Mouse (Mus musculus) gastrocnemius, adult 2 months (tissue): ENCODE results near the gene 4930467E23Rik. TPM values are rescaled to one million over a fixed set of nuclear protein-coding genes. Genes with fewer than 3 reads are reported as not detected.
"Not testable (repeated sequence)": the region's sequence is repeated elsewhere in the genome, so short reads cannot be mapped to it uniquely, and the experiment has no call there.

Source experiments
- DNase-seq: peaks from one replicate; pipeline ENCODE4 v3.0.0; 2022
- H3K27ac ChIP-seq: fragments of 200-600 bp; 2 replicates; pipeline ENCODE4 v1.8.1; 2022; ENCODE audit warnings: mild to moderate bottlenecking
- H3K4me3 ChIP-seq: fragments of 200-600 bp; 2 replicates; pipeline ENCODE4 v1.8.1; 2022; ENCODE audit warnings: mild to moderate bottlenecking, moderate library complexity
- CTCF ChIP-seq: fragments of 200-600 bp; IDR thresholded peaks from 2 replicates; pipeline ENCODE4 v1.8.1; 2022; ENCODE audit warnings: antibody characterized with exemption, mild to moderate bottlenecking, moderate library complexity
- intact Hi-C: fragments of 180-260 bp; cut with DNase I; formaldehyde crosslinking; loops from one replicate; pipeline ENCODE4 v1.15.1; 2025
- long read RNA-seq, 2 experiments: library from polyadenylated mRNA; stranded (forward); transcript quantifications; one replicate each; pipeline ENCODE4 v2.0.0; 2021
- total RNA-seq, 2 experiments: library from RNA; stranded (reverse); gene quantifications; 2 replicates each; pipeline ENCODE4 v1.2.3; 2021

The 4930467E23Rik gene
- total RNA-seq: under 1 TPM in 1 of 2 experiments, not detected in 1; 0.98 TPM
- long read RNA-seq, experiment 1: 0 reads
- long read RNA-seq, experiment 2: 0 reads

DNA sequence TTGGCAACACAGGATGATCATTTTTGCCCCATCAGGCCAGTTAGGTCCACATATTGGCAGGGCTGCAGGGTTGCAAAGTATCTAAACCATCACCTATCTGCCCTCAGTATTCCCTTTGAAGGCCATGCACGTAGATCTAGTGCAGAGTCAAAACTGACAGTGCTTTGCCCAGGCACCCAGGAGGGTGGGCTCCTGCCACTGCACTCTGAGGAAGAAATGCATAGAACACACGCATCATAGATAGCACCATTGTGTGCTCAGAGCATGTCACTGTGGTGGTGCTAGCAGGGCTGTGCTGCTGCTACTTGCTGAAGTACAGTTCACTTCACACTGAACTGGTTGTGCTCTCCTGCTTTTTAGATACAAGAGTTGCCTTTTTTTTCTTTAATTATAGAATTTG is at the start of gene 4930467E23Rik:
TSS of gene 4930467E23Rik (plus strand) at position 301 of the 400 bp plus-strand sequence.
- intact Hi-C loops, DNase-seq, H3K27ac ChIP-seq, H3K4me3 ChIP-seq: not testable (repeated sequence)

DNA sequence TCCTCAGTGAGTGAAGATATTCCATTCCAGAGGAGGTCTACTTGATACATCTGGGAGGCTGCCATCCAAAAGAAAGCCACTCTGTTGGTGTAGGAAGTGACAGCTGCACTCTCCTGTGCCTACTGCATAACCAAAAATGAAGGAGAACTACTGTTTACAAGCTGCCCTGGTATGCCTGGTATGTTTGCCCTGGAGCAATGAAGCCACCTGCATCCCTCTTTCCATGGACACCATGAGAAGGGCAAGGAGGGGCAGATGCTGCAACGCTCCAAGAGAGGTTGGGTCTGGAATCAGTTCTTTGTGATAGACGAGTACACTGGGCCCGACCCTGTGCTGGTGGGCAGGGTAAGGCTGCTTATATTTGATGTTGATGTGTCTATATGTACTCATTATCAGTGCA is 47.1 kb upstream of the 4930467E23Rik start:
- intact Hi-C loops, H3K4me3 ChIP-seq, DNase-seq, H3K27ac ChIP-seq: not testable (repeated sequence)

DNA sequence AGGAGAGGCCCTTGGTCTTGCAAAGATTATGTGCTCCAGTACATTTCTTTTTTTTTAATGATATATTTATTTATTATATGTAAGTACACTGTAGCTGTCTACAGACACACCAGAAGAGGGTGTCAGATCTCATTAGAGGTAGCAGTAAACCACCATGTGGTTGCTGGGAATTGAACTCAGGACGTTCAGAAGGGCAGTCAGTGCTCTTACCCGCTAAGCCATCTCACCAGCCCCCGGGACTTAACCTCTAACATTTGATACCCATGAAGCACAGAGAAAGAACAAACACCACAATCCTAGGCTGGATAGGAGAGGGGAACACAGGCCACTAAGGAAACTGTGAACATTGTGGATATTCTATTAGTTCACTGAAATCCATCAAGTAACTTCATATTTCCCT is 43.9 kb upstream of the 4930467E23Rik start:
- H3K4me3 ChIP-seq, DNase-seq, H3K27ac ChIP-seq, intact Hi-C loops: not testable (repeated sequence)

DNA sequence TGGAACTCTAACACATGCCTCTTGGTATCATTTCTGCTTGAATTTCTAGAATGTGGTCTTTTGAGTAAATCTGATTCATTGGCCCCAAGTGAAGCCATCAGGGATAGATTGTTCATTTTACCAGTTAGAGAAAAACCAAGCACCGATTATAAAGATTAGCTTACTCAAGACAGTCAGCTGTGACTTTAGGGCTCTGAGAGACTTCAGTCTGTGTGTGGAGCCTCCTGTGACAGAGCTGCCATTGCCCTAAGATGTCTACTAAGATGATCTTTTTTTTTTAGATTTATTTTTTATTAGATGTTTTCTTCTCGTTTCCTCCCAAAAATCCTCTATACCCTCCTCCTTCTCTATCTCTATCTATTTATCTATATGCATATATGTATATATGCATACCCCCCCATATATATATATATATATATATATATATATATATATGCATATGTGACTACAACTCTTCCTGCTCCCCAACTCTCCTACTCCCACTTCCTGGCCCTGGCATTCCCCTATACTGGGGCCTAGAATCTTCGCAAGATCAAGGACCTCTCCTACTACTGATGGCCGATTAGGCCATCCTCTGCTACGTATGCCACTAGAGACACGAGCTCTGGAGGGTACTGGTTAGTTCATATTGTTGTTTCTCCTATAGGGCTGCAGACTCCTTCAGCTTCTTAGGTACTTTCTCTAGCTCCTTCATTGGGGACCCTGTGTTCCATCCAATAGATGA is 40.4 kb upstream of the 4930467E23Rik start:
- H3K27ac ChIP-seq, H3K4me3 ChIP-seq, intact Hi-C loops, DNase-seq: not testable (repeated sequence)

DNA sequence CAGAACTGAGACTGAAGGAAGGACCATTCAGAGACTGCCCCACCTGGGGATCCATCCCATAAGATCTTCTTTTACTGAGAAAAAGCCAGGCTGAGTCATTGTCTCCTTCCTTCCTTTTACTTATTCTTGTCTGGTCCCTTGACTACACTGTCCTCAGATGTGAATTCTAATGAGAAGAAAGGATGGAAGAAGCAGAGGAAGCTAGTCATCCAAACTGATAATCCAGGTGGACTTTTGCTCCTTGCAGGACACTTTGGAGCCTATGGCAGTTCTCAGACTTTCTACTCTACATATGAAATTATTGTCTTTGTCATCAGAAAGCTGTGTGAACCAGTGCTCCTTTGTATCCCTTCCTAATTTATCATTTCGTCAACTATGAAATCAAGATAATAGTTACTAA is 39.6 kb upstream of the 4930467E23Rik start:
- intact Hi-C loops, DNase-seq: not testable (repeated sequence)

DNA sequence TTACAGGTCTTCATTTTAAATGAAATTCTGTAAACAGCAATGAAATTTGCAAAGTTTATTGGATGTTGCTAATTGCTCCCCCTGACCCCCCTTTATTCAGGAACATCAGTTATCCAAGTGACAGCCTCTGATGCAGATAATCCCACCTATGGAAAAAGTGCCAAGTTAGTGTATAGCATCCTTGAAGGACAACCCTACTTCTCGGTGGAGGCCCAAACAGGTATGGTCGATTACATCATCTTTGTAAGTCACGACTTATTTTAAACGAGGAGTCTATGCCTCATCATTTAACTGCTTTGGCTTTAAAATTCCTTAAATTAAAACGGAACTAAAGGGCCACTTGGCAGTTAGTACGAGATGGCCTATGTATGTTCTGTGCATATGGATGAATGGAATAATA is 38.0 kb upstream of the 4930467E23Rik start:
- H3K4me3 ChIP-seq, DNase-seq, H3K27ac ChIP-seq, intact Hi-C loops: not testable (repeated sequence)

More for the DNA sequence above, 39.6 kb upstream of the 4930467E23Rik start:
- H3K4me3 ChIP-seq, H3K27ac ChIP-seq: not testable (repeated sequence)

DNA sequence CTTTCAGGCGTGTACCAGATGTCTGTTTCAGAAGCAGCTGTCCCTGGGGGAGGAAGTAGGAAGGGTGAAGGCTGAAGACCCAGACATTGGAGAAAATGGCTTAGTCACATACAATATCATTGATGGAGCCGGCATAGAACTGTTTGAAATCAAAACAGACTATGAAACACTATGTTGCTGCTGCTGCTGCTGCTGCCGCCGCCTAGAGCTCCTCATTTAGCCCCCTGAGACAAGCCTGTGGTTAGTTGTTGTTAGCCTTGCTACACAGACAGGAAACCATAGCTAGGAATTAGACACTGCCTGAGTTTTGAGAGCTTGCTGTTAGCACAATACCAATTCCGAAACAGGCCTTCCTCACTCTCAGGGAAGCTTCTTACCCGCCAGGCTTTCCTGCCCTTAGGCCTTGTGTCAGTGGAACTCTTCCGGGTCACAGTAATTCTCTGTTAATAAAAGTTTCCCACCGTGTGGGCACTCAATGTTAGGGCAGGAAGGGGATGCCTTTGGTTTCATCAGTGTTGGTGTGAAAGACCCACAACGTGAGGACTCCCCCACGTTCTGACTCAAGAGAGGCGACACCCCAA is 31.8 kb upstream of the 4930467E23Rik start:
- H3K27ac ChIP-seq, H3K4me3 ChIP-seq, intact Hi-C loops: not testable (repeated sequence)
- DNase-seq: peak; percentile 33

DNA sequence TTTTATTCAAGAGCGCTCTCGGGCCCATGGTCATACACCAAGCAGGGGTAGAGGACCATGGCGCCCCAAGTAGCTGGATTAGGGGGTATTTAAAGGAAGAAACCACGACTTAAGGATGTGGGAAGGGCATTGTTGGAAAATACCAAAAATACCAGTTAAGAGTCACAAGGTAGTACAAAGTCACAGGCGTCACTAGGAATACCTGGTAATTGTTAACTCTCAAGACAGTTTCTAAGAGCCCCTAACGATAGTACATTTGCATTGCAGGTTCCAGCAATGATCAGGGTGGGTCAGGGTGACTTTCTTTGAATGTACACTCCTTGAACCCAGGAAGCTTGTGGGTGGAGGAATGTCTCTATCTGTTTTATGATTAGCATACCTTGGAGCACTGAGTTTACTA is 31.3 kb upstream of the 4930467E23Rik start:
- intact Hi-C loops, H3K27ac ChIP-seq, DNase-seq, H3K4me3 ChIP-seq: not testable (repeated sequence)

DNA sequence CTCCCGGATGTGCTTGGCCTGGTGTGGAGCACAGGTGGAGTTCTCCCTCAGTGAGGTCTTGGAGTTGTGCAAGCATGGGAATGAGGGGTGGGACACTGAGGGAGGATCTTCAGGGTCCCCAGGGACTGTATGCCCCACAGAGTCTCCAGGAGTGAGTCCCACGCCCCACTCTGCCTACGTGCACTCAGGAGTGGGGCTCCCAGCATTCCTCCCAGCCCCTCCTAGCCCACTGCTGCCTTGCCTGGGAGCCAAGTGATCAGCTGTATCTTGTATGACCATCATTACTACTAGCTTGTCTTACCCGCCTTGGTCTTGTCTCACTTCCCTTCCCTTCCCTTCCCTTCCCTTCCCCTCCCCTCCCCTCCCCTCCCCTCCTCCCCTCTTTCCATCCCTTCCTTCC is 30.7 kb upstream of the 4930467E23Rik start:
- DNase-seq: peak; percentile 66

DNA sequence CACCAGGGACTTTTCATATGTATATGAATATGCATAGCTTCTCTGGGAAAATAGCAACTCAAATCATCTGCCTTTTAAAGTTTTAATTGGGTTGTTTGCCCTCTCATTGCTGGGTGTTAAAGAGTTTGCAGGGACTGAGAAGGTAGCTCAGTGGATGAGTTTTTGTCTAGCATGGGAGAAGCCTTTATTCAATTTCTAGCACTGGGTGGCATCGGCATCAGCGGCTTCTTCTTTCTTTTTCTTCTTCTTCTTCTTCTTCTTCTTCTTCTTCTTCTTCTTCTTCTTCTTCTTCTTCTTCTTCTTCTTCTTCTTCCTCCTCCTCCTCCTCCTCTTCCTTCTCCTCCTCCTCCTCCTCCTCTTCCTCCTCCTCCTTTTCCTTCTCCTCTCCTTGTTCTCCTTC is 28.1 kb upstream of the 4930467E23Rik start:
- DNase-seq, H3K27ac ChIP-seq, H3K4me3 ChIP-seq, intact Hi-C loops: not testable (repeated sequence)

More for the DNA sequence above, 30.7 kb upstream of the 4930467E23Rik start:
- H3K27ac ChIP-seq, H3K4me3 ChIP-seq, intact Hi-C loops: not testable (repeated sequence)

DNA sequence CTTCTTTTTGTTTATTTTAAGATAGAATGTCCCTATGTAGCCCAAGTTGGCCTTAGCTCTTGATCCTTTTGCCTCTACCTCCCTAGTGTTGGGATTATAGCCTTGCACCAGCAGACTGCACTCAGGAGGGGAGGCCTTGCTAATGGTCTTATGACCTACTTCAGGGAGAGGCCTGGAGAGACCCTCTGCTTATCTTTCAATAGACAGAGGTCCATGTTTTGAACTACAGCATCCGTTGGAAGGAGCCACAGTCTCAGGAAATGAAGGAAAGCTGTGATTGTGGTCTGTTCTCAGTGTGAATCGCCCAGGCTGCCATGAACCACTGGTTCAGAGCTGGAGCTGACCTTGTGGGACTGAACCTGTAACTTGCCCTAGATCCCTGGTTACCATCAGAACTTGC is 27.1 kb upstream of the 4930467E23Rik start:
- intact Hi-C loops: not testable (repeated sequence)

DNA sequence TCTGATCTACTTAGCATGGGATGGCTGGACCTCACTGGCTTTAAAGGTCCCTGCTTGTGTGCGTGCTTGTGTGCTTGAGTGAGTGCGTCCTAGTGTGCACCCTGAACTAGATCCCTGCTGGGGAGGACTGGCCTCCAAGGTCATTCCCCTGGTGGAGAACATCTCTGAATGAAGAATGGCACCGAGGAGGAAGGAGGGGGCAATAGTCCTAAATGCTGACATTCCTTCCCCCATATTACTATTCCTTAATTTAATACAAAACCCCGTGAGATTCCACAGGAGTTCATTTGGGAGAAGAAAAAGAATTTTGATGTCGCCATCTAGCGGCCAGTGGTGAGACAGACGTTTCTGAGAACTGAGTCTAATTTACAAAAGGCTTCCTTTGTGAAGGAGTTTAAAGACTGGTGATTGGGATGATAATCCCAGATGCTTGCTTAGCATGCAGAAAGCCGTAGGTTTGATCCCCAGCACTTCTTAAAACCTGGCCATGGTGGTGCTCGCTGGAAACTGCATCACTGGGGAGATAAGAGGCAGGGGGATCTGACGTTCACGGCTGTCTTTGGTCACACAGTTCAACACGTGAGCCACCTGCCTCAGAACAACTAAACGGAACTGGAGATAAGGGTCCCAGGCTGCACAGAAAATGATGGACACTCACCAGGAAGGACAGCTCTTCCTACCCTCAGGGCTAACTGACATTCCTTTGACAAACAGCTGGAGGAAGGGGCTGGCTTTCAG is 26.2 kb upstream of the 4930467E23Rik start:
- DNase-seq: peak; percentile 65
- not testable (repeated sequence) for H3K27ac ChIP-seq

More for the DNA sequence above, 27.1 kb upstream of the 4930467E23Rik start:
- H3K4me3 ChIP-seq, DNase-seq, H3K27ac ChIP-seq: not testable (repeated sequence)

DNA sequence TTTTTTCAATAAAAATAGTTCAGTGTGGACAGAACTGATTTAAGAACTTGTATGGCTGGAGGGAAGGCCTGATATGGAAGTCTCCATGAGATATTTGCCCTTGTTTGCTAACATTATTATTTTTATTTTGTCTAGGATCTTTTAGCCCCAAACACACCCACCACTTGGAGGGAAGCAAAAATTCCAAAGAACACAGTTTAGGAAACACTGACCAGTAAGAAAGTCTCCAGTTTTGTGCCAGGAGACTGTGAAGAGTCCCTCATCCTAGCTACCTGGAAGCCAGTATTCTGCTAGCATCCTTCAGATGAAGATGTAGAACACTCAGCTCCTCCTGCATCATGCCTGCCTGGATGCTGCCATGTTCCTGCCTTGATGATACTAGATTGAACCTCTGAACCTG is 25.5 kb upstream of the 4930467E23Rik start:
- intact Hi-C loops, H3K27ac ChIP-seq, DNase-seq, H3K4me3 ChIP-seq: not testable (repeated sequence)

More for the DNA sequence above, 26.2 kb upstream of the 4930467E23Rik start:
- H3K4me3 ChIP-seq, intact Hi-C loops: not testable (repeated sequence)
- peak; percentile 57 for TF ChIP-seq CTCF

DNA sequence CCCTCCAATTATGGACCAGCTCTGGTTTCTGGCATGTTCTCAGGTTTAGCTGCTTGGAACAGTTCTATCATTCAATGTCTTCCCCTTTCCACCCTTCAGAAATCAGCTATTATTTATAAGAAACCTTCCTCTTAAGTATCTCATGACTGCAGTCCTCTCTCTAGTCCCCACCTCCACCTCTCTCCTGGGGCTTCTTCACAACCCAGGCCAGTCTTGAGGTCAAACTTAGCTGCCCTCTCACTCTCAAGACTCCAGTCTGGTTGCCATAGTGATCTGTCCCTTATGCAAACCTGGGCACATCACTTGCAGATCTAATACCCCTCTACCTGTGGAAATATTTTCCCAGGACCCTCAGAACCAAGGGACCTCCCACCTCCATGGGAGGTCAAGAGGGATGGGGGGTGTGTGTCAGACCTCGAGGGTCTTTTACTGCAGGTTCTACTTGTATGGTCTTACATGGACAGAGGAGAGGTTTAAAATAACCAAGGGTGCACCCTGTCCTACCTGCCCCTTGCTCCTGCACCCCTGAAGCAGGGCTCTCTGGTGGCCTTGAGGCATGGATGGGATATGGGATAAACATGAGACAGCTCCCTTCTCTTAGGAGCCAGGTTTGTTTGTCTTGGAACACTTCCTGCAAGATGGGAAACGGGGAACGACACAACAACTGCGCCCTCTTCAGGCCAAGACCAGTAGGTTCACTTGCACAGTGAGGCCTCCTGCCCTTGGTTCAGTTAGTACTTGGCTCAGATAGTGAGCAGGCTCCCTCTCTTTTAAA is 24.7 kb upstream of the 4930467E23Rik start:
- H3K27ac ChIP-seq, intact Hi-C loops, H3K4me3 ChIP-seq: not testable (repeated sequence)
- peak; percentile 34 for DNase-seq

DNA sequence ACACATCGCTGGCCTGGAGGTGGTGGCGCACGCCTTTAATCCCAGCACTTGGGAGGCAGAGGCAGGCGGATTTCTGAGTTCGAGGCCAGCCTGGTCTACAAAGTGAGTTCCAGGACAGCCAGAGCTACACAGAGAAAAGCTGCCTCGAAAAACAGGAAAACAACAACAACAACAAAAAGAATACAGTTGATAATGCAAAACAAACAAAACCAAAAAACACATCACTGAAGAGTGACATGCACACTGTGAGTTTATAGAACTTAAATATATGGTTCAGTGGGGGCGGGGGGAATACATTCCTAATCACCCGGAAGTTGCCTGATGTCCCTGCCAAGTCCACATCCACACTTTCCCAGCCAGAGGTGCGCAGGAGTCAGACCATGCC is 24.2 kb upstream of the 4930467E23Rik start:
- H3K4me3 ChIP-seq, H3K27ac ChIP-seq, DNase-seq, intact Hi-C loops: not testable (repeated sequence)

DNA sequence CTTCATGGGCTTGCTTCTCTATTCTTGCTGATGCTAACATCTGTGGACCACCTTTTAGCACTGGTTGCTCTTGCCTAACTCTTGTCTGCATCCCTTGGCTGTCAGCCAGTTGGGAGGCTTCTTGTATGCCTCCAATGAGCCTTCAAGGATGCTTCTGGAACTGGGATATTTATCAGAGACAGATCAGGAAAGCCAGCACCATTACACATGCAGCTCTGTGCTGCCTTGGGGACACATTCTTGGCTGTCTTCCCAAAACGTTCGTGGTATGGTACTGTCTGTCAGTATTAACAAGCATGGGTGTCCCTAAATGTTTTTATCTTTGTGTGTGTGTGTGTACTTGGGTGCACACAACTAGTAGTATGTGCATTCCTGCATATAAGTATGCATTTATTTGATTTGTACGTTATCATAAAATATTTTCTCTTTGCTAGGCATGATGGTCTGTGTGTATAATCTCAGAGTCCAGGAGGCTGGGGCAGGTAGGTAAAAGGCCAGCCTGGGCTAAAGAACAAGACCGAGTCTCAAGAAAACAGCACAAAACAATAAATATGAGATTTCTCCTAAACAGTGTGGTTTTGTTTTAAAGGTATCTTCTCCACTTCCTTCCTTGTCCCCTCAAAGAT is 23.2 kb upstream of the 4930467E23Rik start:
- DNase-seq, H3K27ac ChIP-seq, H3K4me3 ChIP-seq, intact Hi-C loops: not testable (repeated sequence)
